Mouse (Mus musculus) intestine, embryonic 16.5 days (tissue): ENCODE results near the gene Rapgef4. TPM values are rescaled to one million over a fixed set of nuclear protein-coding genes. Genes with fewer than 3 reads are reported as not detected.

Source experiments
- ATAC-seq: fragments of 200-750 bp; cut with Nextera tagmentation; 2 replicates; pipeline ENCODE4 v1.8.0; 2017; ENCODE audit warnings: moderate TSS enrichment, moderate library complexity
- H3K27ac ChIP-seq: fragments of 300-500 bp; sonication (generic); 2 replicates; pipeline ENCODE4 v1.5.1; 2014; ENCODE audit warnings: mild to moderate bottlenecking, low read length
- H3K27me3 ChIP-seq: fragments of 300-500 bp; sonication (generic); replicated peaks from 2 replicates; pipeline ENCODE4 v1.6.1; 2014; ENCODE audit warnings: low read length, control low read depth, mixed read lengths; ENCODE audit not compliant: control insufficient read depth, insufficient read depth
- H3K36me3 ChIP-seq: fragments of 300-500 bp; sonication (generic); 2 replicates; pipeline ENCODE4 v1.6.1; 2014; ENCODE audit warnings: low read length, control low read depth; ENCODE audit not compliant: control insufficient read depth, insufficient read depth
- H3K4me1 ChIP-seq: fragments of 300-500 bp; sonication (generic); 2 replicates; pipeline ENCODE4 v1.6.1; 2014; ENCODE audit warnings: low read length, control low read depth, mixed read lengths; ENCODE audit not compliant: control insufficient read depth, insufficient read depth
- H3K4me2 ChIP-seq: fragments of 300-500 bp; sonication (generic); 2 replicates; pipeline ENCODE4 v1.6.1; 2014; ENCODE audit warnings: low read depth, low read length, control low read depth
- H3K4me3 ChIP-seq: fragments of 300-500 bp; sonication (generic); 2 replicates; pipeline ENCODE4 v1.5.1; 2014; ENCODE audit warnings: mild to moderate bottlenecking, low read length
- H3K9ac ChIP-seq: fragments of 300-500 bp; sonication (generic); 2 replicates; pipeline ENCODE4 v1.6.1; 2014; ENCODE audit warnings: low read depth, low read length
- H3K9me3 ChIP-seq: fragments of 300-500 bp; sonication (generic); 2 replicates; pipeline ENCODE4 v1.6.1; 2016; ENCODE audit warnings: low read length, control low read depth; ENCODE audit not compliant: control insufficient read depth
- WGBS: fragments of 180-500 bp; shearing (Covaris S2); extraction: QIAGEN DNeasy Blood & Tissue Kit; methylation state at CpG from one replicate; pipeline ENCODE4 v1.1.7; 2014; 5-methylcytosine and 5-hydroxymethylcytosine counted together
- polyA plus RNA-seq: library from polyadenylated mRNA; unstranded; fragments of >200 nt; fragmentation: Nextera tagmentation; extraction: Ambion mirVana; gene quantifications from 2 replicates; pipeline ENCODE4 v1.2.1, GENCODE M21; 2015

The Rapgef4 gene
- polyA plus RNA-seq, 1 experiment from 2014 or later = 2.8 TPM

- Histone ChIP-seq H3K9me3 (no peaks in the 10 kb centered on the region), H3K4me3 (no peak overlapping the region), H3K27me3 (no peaks in the 10 kb centered on the region), H3K36me3 (no peaks in the 10 kb centered on the region), H3K4me1 (peaks cover 19% of the 10 kb centered on the region), H3K4me2 (no peak overlapping the region), H3K9ac (no peak overlapping the region), H3K27ac (no peak overlapping the region)
- 79% methylated on average over 7 of the region's 7 CpGs for WGBS
- ATAC-seq = no peak
Observed at GRCm38 (mm10) chr2:72284689-72285088, 303.6 kb downstream of the Rapgef4 start.

- Histone ChIP-seq H3K4me3 (peak within 1 kb of the TSS; percentile 66), H3K4me2 (peak within 1 kb of the TSS; percentile 66), H3K4me1 (peaks cover 19% of the 10 kb centered on the region), H3K27ac (peak within 1 kb of the TSS; percentile 55), H3K9me3 (no peaks in the 10 kb centered on the region), H3K27me3 (no peaks in the 10 kb centered on the region), H3K9ac (peak within 1 kb of the TSS; percentile 87), H3K36me3 (no peaks in the 10 kb centered on the region)
- 4% methylated on average over 39 of the region's 50 CpGs for WGBS
- ATAC-seq = peak; percentile 88
Observed at GRCm38 (mm10) chr2:72285256-72285887, 304.3 kb downstream of the Rapgef4 start, which contains the start of gene Map3k20. Map3k20 (plus strand) TSS chr2:72285637.

GRCm38 (mm10) chr2:72285888-72286661 is 305.0 kb downstream of the Rapgef4 start:
- Histone ChIP-seq H3K4me1 (peaks cover 19% of the 10 kb centered on the region), H3K9ac (peak overlapping the region; percentile 87), H3K4me3 (peak overlapping the region; percentile 66), H3K27me3 (no peaks in the 10 kb centered on the region), H3K36me3 (no peaks in the 10 kb centered on the region), H3K4me2 (peak overlapping the region; percentile 66), H3K9me3 (no peaks in the 10 kb centered on the region), H3K27ac (peak overlapping the region; percentile 55)
- 1% methylated on average over 57 of the region's 60 CpGs for WGBS
- ATAC-seq = peak; percentile 68

- H3K9ac ChIP-seq = peak overlapping the region; percentile 9; the same call in 1 of the 2 replicates
- ATAC-seq = peak; percentile 65
- H3K4me1 ChIP-seq = peaks cover 19% of the 10 kb centered on the region
- WGBS = 36% methylated on average over 4 of the region's 4 CpGs
- H3K9me3 ChIP-seq = no peaks in the 10 kb centered on the region
- no peak overlapping the region for H3K4me2 ChIP-seq
- no peaks in the 10 kb centered on the region for H3K27me3 ChIP-seq
- peak overlapping the region; percentile 33 for H3K27ac ChIP-seq
- no peak overlapping the region for H3K4me3 ChIP-seq
- H3K36me3 ChIP-seq = no peaks in the 10 kb centered on the region
Observed at GRCm38 (mm10) chr2:72287142-72287541, 306.1 kb downstream of the Rapgef4 start.

- Histone ChIP-seq H3K4me3 (no peak overlapping the region), H3K4me1 (peaks cover 19% of the 10 kb centered on the region), H3K27ac (no peak overlapping the region), H3K36me3 (no peaks in the 10 kb centered on the region), H3K27me3 (no peaks in the 10 kb centered on the region), H3K9ac (no peak overlapping the region), H3K9me3 (no peaks in the 10 kb centered on the region), H3K4me2 (no peak overlapping the region)
- 64% methylated on average over 11 of the region's 11 CpGs for WGBS
- peak; percentile 39; the same call in 1 of the 2 replicates for ATAC-seq
Observed at GRCm38 (mm10) chr2:72288932-72289534, 308.0 kb downstream of the Rapgef4 start.

GRCm38 (mm10) chr2:72291103-72291502 is 310.1 kb downstream of the Rapgef4 start:
- H3K27me3 ChIP-seq = no peaks in the 10 kb centered on the region
- no peak overlapping the region for H3K4me2 ChIP-seq
- no peaks in the 10 kb centered on the region for H3K36me3 ChIP-seq
- no peak overlapping the region for H3K27ac ChIP-seq
- no peak overlapping the region for H3K4me3 ChIP-seq
- 91% methylated on average over 1 of the region's 1 CpGs for WGBS
- no peak for ATAC-seq
- H3K4me1 ChIP-seq = peaks cover 19% of the 10 kb centered on the region
- no peak overlapping the region for H3K9ac ChIP-seq
- no peaks in the 10 kb centered on the region for H3K9me3 ChIP-seq

- Histone ChIP-seq H3K4me3 (no peak overlapping the region), H3K9ac (no peak overlapping the region), H3K27ac (no peak overlapping the region), H3K36me3 (no peaks in the 10 kb centered on the region), H3K9me3 (no peaks in the 10 kb centered on the region), H3K4me1 (peaks cover 21% of the 10 kb centered on the region), H3K4me2 (no peak overlapping the region), H3K27me3 (no peaks in the 10 kb centered on the region)
- ATAC-seq = no peak
- WGBS = 84% methylated on average over 8 of the region's 8 CpGs
Observed at GRCm38 (mm10) chr2:72292573-72292972, 311.5 kb downstream of the Rapgef4 start.

- no peak for ATAC-seq
- 87% methylated on average over 6 of the region's 6 CpGs for WGBS
Observed at GRCm38 (mm10) chr2:72294994-72295393, 314.0 kb downstream of the Rapgef4 start.

More at GRCm38 (mm10) chr2:72294994-72295393, 314.0 kb downstream of the Rapgef4 start:
- Histone ChIP-seq H3K27ac (no peak overlapping the region), H3K9ac (no peak overlapping the region), H3K4me2 (no peak overlapping the region), H3K27me3 (no peaks in the 10 kb centered on the region), H3K4me3 (no peak overlapping the region), H3K36me3 (0 out of 2 replicates have a peak, but pooled peaks cover 3% of the 10 kb centered on the region), H3K4me1 (peaks cover 10% of the 10 kb centered on the region), H3K9me3 (no peaks in the 10 kb centered on the region)
